Mouse (Mus musculus) olfactory bulb, adult 2 months (tissue): ENCODE results near the gene Vrk3. TPM values are rescaled to one million over a fixed set of nuclear protein-coding genes. Genes with fewer than 3 reads are reported as not detected.
A peak's percentile ranks its signal among the peaks of the same experiment; 100 is the strongest.
"Not testable (repeated sequence)": the region's sequence is repeated elsewhere in the genome, so short reads cannot be mapped to it uniquely, and the experiment has no call there.

ENCODE experiments used
- H3K27ac ChIP-seq: fragments of 200-500 bp; 2 replicates; pipeline ENCODE4 v1.5.1; 2012; ENCODE audit warnings: low read depth, low read length; ENCODE audit not compliant: insufficient read depth
- H3K4me1 ChIP-seq: fragments of 200-500 bp; 2 replicates; pipeline ENCODE4 v1.6.1; 2012; ENCODE audit warnings: low read length; ENCODE audit not compliant: control insufficient read depth, insufficient read depth
- H3K4me3 ChIP-seq: fragments of 200-500 bp; 2 replicates; pipeline ENCODE4 v1.5.1; 2012; ENCODE audit warnings: mild to moderate bottlenecking, low read depth, low read length, moderate library complexity; ENCODE audit not compliant: insufficient read depth
- CTCF ChIP-seq: fragments of 200-500 bp; IDR thresholded peaks from 2 replicates; pipeline ENCODE4 v1.5.1; 2012; ENCODE audit warnings: low read depth, mild to moderate bottlenecking, low read length, moderate library complexity; ENCODE audit not compliant: insufficient read depth
- POLR2A ChIP-seq: fragments of 200-500 bp; IDR thresholded peaks from 2 replicates; pipeline ENCODE4 v1.6.1; 2012; ENCODE audit warnings: mild to moderate bottlenecking, low read depth, low read length, moderate library complexity; ENCODE audit not compliant: insufficient read depth
- WGBS: fragments of 180-500 bp; shearing (Covaris S2); methylation state at CpG from one replicate; pipeline ENCODE4 v1.1.7; 2018; 5-methylcytosine and 5-hydroxymethylcytosine counted together
- polyA plus RNA-seq: library from polyadenylated mRNA; stranded (reverse); fragments of >200 nt; gene quantifications from 2 replicates; pipeline ENCODE4 v1.2.4, GENCODE M21; 2012; ENCODE audit warnings: low replicate concordance; ENCODE audit not compliant: missing spikeins, insufficient read depth, insufficient read length

The Vrk3 gene
- polyA plus RNA-seq, 1 experiment, result not detected

GRCm38 (mm10) chr7:44722058-44722457 lies 26.2 kb upstream of the Vrk3 start:
- WGBS, result 77% methylated on average over 5 of the region's 5 CpGs
- peaks cover 4% of the 10 kb centered on the region for H3K4me1 ChIP-seq
- no peak overlapping the region for H3K4me3 ChIP-seq
- TF ChIP-seq CTCF, result no peak
- TF ChIP-seq POLR2A, result no peak
- H3K27ac ChIP-seq, result no peak overlapping the region

GRCm38 (mm10) chr7:44724316-44724715 lies 23.9 kb upstream of the Vrk3 start:
- H3K4me1 ChIP-seq, result peaks cover 4% of the 10 kb centered on the region
- H3K27ac ChIP-seq, result no peak overlapping the region
- H3K4me3 ChIP-seq, result no peak overlapping the region
- 17% methylated on average over 7 of the region's 7 CpGs for WGBS
- no peak for TF ChIP-seq POLR2A
- TF ChIP-seq CTCF, result no peak

GRCm38 (mm10) chr7:44726343-44726742 lies 21.9 kb upstream of the Vrk3 start:
- H3K4me1 ChIP-seq, result peaks cover 4% of the 10 kb centered on the region
- TF ChIP-seq POLR2A (no peak), CTCF (no peak)
- 45% methylated on average over 6 of the region's 6 CpGs for WGBS

GRCm38 (mm10) chr7:44727151-44727550 lies 21.1 kb upstream of the Vrk3 start:
- WGBS, result 59% methylated on average over 5 of the region's 5 CpGs
- no peak overlapping the region for H3K4me3 ChIP-seq
- peaks cover 4% of the 10 kb centered on the region for H3K4me1 ChIP-seq
- no peak overlapping the region for H3K27ac ChIP-seq
- TF ChIP-seq CTCF (no peak), POLR2A (no peak)

More at GRCm38 (mm10) chr7:44726343-44726742, 21.9 kb upstream of the Vrk3 start:
- Histone ChIP-seq H3K27ac (no peak overlapping the region), H3K4me3 (no peak overlapping the region)

- WGBS, result 88% methylated on average over 11 of the region's 11 CpGs
- no peak for TF ChIP-seq CTCF
- TF ChIP-seq POLR2A, result no peak
- Histone ChIP-seq H3K4me3 (no peak overlapping the region), H3K27ac (no peak overlapping the region), H3K4me1 (peaks cover 4% of the 10 kb centered on the region)
Observed at GRCm38 (mm10) chr7:44728082-44728975, 19.9 kb upstream of the Vrk3 start.

GRCm38 (mm10) chr7:44733723-44734122 lies 14.5 kb upstream of the Vrk3 start:
- 90% methylated on average over 9 of the region's 9 CpGs for WGBS
- Histone ChIP-seq H3K4me1 (no peaks in the 10 kb centered on the region), H3K27ac (no peak overlapping the region), H3K4me3 (no peak overlapping the region)
- TF ChIP-seq CTCF, result no peak
- no peak for TF ChIP-seq POLR2A

- Histone ChIP-seq H3K4me1 (peaks cover 7% of the 10 kb centered on the region; the same call in 1 of the 2 replicates), H3K27ac (no peak overlapping the region), H3K4me3 (no peak overlapping the region)
- 61% methylated on average over 8 of the region's 8 CpGs for WGBS
- no peak for TF ChIP-seq CTCF
- no peak for TF ChIP-seq POLR2A
Observed at GRCm38 (mm10) chr7:44741361-44741760, 6.9 kb upstream of the Vrk3 start.

GRCm38 (mm10) chr7:44744270-44744669 lies 3.9 kb upstream of the Vrk3 start:
- H3K4me1 ChIP-seq, result peaks cover 12% of the 10 kb centered on the region
- no peak overlapping the region for H3K27ac ChIP-seq
- TF ChIP-seq POLR2A, result no peak
- TF ChIP-seq CTCF, result no peak
- H3K4me3 ChIP-seq, result no peak overlapping the region
- 43% methylated on average over 9 of the region's 9 CpGs for WGBS

- under 1% methylated on average over 18 of the region's 18 CpGs for WGBS
- TF ChIP-seq CTCF, result 0 out of 2 replicates have a peak, but pooled peaks have one; percentile 52
- TF ChIP-seq POLR2A, result 0 out of 2 replicates have a peak, but pooled peaks have one; percentile 26
- H3K27ac ChIP-seq, result no peak overlapping the region
- peaks cover 12% of the 10 kb centered on the region for H3K4me1 ChIP-seq
- peak overlapping the region; percentile 61 for H3K4me3 ChIP-seq
Observed at GRCm38 (mm10) chr7:44745076-44745475, 3.1 kb upstream of the Vrk3 start.

GRCm38 (mm10) chr7:44747115-44747514 lies 1.1 kb upstream of the Vrk3 start:
- 73% methylated on average over 4 of the region's 4 CpGs for WGBS
- Histone ChIP-seq H3K4me3 (no peak overlapping the region), H3K27ac (no peak overlapping the region), H3K4me1 (peaks cover 12% of the 10 kb centered on the region)
- no peak for TF ChIP-seq POLR2A
- TF ChIP-seq CTCF, result no peak

GRCm38 (mm10) chr7:44750950-44751349 lies 2.7 kb downstream of the Vrk3 start, which contains the start of gene Zfp473:
Gene Zfp473, minus strand, starts transcription at chr7:44751050.
- H3K4me3 ChIP-seq, H3K4me1 ChIP-seq, H3K27ac ChIP-seq: not testable (repeated sequence)
- 95% methylated on average over 1 of the region's 1 CpGs for WGBS
